Mouse (Mus musculus): ENCODE measurements at regions not wholly inside any gene's neighbourhood (a gene's known extent, or its start where the extent isn't known, plus 50 kb on each side); places are given as distances from the start of the nearest gene placed in this dataset.

GRCm38 (mm10) chr5:116776450-116776849 is 184.8 kb upstream of the Srrm4 start:
- Histone ChIP-seq H3K4me1 (ENCODE audit: control insufficient read depth, insufficient read depth, low read length) (no peaks in the 10 kb centered on the region), H3K36me3 (ENCODE audit: control insufficient read depth, insufficient read depth, low read length) (no peaks in the 10 kb centered on the region), H3K4me3 (ENCODE audit: low read depth, low read length) (no peak overlapping the region), H3K4me2 (no peak overlapping the region), H3K9me3 (replicated peaks; ENCODE audit: control insufficient read depth, low read length) (no peaks in the 10 kb centered on the region), H3K9ac (ENCODE audit: low read depth, low read length) (no peak overlapping the region), H3K27ac (ENCODE audit: low read depth, low read length) (no peak overlapping the region), H3K27me3 (ENCODE audit: control insufficient read depth, insufficient read depth, low read length) (no peaks in the 10 kb centered on the region)
- 38% methylated on average over 2 of the region's 2 CpGs for WGBS (ENCODE audit: insufficient replicate concordance)
- no peak for ATAC-seq (replicated peaks; ENCODE audit: insufficient number of reproducible peaks, low FRiP score, low TSS enrichment)

GRCm38 (mm10) chr5:116766261-116766660 is 174.6 kb upstream of the Srrm4 start:
- H3K9ac ChIP-seq (ENCODE audit: low read depth, low read length): no peak overlapping the region
- no peaks in the 10 kb centered on the region for H3K27me3 ChIP-seq (ENCODE audit: control insufficient read depth, insufficient read depth, low read length)
- no peaks in the 10 kb centered on the region for H3K36me3 ChIP-seq (ENCODE audit: control insufficient read depth, insufficient read depth, low read length)
- H3K27ac ChIP-seq (ENCODE audit: low read depth, low read length): no peak overlapping the region
- no peaks in the 10 kb centered on the region for H3K4me1 ChIP-seq (ENCODE audit: control insufficient read depth, insufficient read depth, low read length)
- H3K9me3 ChIP-seq (replicated peaks; ENCODE audit: control insufficient read depth, low read length): peaks cover under 1% of the 10 kb centered on the region; the same call in 1 of the 2 replicates
- ATAC-seq (replicated peaks; ENCODE audit: insufficient number of reproducible peaks, low FRiP score, low TSS enrichment): no peak
- no peak overlapping the region for H3K4me3 ChIP-seq (ENCODE audit: low read depth, low read length)
- H3K4me2 ChIP-seq: no peak overlapping the region
- 81% methylated on average over 2 of the region's 2 CpGs for WGBS (ENCODE audit: insufficient replicate concordance)

- no peak for ATAC-seq (replicated peaks; ENCODE audit: insufficient number of reproducible peaks, low FRiP score, low TSS enrichment)
- Histone ChIP-seq H3K36me3 (ENCODE audit: control insufficient read depth, insufficient read depth, low read length) (no peaks in the 10 kb centered on the region), H3K27me3 (ENCODE audit: control insufficient read depth, insufficient read depth, low read length) (no peaks in the 10 kb centered on the region), H3K4me1 (ENCODE audit: control insufficient read depth, insufficient read depth, low read length) (no peaks in the 10 kb centered on the region), H3K4me3 (ENCODE audit: low read depth, low read length) (no peak overlapping the region), H3K9me3 (replicated peaks; ENCODE audit: control insufficient read depth, low read length) (peaks cover 2% of the 10 kb centered on the region), H3K4me2 (no peak overlapping the region), H3K27ac (ENCODE audit: low read depth, low read length) (no peak overlapping the region), H3K9ac (ENCODE audit: low read depth, low read length) (no peak overlapping the region)
- 86% methylated on average over 6 of the region's 6 CpGs for WGBS (ENCODE audit: insufficient replicate concordance)
Observed at GRCm38 (mm10) chr5:116761323-116761722, 169.7 kb upstream of the Srrm4 start.

- no peak overlapping the region for H3K9ac ChIP-seq (ENCODE audit: low read depth, low read length)
- 69% methylated on average over 14 of the region's 14 CpGs for WGBS (ENCODE audit: insufficient replicate concordance)
- H3K4me3 ChIP-seq (ENCODE audit: low read depth, low read length): no peak overlapping the region
- no peak overlapping the region for H3K27ac ChIP-seq (ENCODE audit: low read depth, low read length)
- ATAC-seq (replicated peaks; ENCODE audit: insufficient number of reproducible peaks, low FRiP score, low TSS enrichment): no peak
- no peaks in the 10 kb centered on the region for H3K27me3 ChIP-seq (ENCODE audit: control insufficient read depth, insufficient read depth, low read length)
- no peaks in the 10 kb centered on the region for H3K36me3 ChIP-seq (ENCODE audit: control insufficient read depth, insufficient read depth, low read length)
- peaks cover 2% of the 10 kb centered on the region; the same call in 1 of the 2 replicates for H3K9me3 ChIP-seq (replicated peaks; ENCODE audit: control insufficient read depth, low read length)
- H3K4me2 ChIP-seq: no peak overlapping the region
- no peaks in the 10 kb centered on the region for H3K4me1 ChIP-seq (ENCODE audit: control insufficient read depth, insufficient read depth, low read length)
Observed at GRCm38 (mm10) chr5:116758687-116759086, 167.1 kb upstream of the Srrm4 start.

GRCm38 (mm10) chr5:116752941-116753340 is 161.3 kb upstream of the Srrm4 start:
- no peaks in the 10 kb centered on the region for H3K27me3 ChIP-seq (ENCODE audit: control insufficient read depth, insufficient read depth, low read length)
- no peaks in the 10 kb centered on the region for H3K9me3 ChIP-seq (replicated peaks; ENCODE audit: control insufficient read depth, low read length)
- ATAC-seq (replicated peaks; ENCODE audit: insufficient number of reproducible peaks, low FRiP score, low TSS enrichment): no peak
- 70% methylated on average over 2 of the region's 2 CpGs for WGBS (ENCODE audit: insufficient replicate concordance)
- H3K36me3 ChIP-seq (ENCODE audit: control insufficient read depth, insufficient read depth, low read length): no peaks in the 10 kb centered on the region
- no peak overlapping the region for H3K27ac ChIP-seq (ENCODE audit: low read depth, low read length)
- H3K9ac ChIP-seq (ENCODE audit: low read depth, low read length): no peak overlapping the region
- H3K4me1 ChIP-seq (ENCODE audit: control insufficient read depth, insufficient read depth, low read length): no peaks in the 10 kb centered on the region
- no peak overlapping the region for H3K4me2 ChIP-seq
- no peak overlapping the region for H3K4me3 ChIP-seq (ENCODE audit: low read depth, low read length)

- H3K4me2 ChIP-seq: no peak overlapping the region
- no peak for ATAC-seq (replicated peaks; ENCODE audit: insufficient number of reproducible peaks, low FRiP score, low TSS enrichment)
- H3K4me1 ChIP-seq (ENCODE audit: control insufficient read depth, insufficient read depth, low read length): no peaks in the 10 kb centered on the region
- H3K36me3 ChIP-seq (ENCODE audit: control insufficient read depth, insufficient read depth, low read length): no peaks in the 10 kb centered on the region
- H3K9me3 ChIP-seq (replicated peaks; ENCODE audit: control insufficient read depth, low read length): no peaks in the 10 kb centered on the region
- WGBS (ENCODE audit: insufficient replicate concordance): 70% methylated on average over 1 of the region's 1 CpGs
- H3K9ac ChIP-seq (ENCODE audit: low read depth, low read length): no peak overlapping the region
- no peak overlapping the region for H3K4me3 ChIP-seq (ENCODE audit: low read depth, low read length)
- no peak overlapping the region for H3K27ac ChIP-seq (ENCODE audit: low read depth, low read length)
- no peaks in the 10 kb centered on the region for H3K27me3 ChIP-seq (ENCODE audit: control insufficient read depth, insufficient read depth, low read length)
Observed at GRCm38 (mm10) chr5:116752096-116752495, 160.5 kb upstream of the Srrm4 start.

GRCm38 (mm10) chr5:116745776-116746175 is 154.2 kb upstream of the Srrm4 start:
- no peak for ATAC-seq (replicated peaks; ENCODE audit: insufficient number of reproducible peaks, low FRiP score, low TSS enrichment)
- Histone ChIP-seq H3K9me3 (replicated peaks; ENCODE audit: control insufficient read depth, low read length) (no peaks in the 10 kb centered on the region), H3K36me3 (ENCODE audit: control insufficient read depth, insufficient read depth, low read length) (no peaks in the 10 kb centered on the region), H3K4me2 (no peak overlapping the region), H3K27ac (ENCODE audit: low read depth, low read length) (no peak overlapping the region), H3K27me3 (ENCODE audit: control insufficient read depth, insufficient read depth, low read length) (no peaks in the 10 kb centered on the region), H3K4me3 (ENCODE audit: low read depth, low read length) (no peak overlapping the region), H3K4me1 (ENCODE audit: control insufficient read depth, insufficient read depth, low read length) (no peaks in the 10 kb centered on the region), H3K9ac (ENCODE audit: low read depth, low read length) (no peak overlapping the region)
- WGBS (ENCODE audit: insufficient replicate concordance): 77% methylated on average over 4 of the region's 4 CpGs

GRCm38 (mm10) chr5:116744389-116744788 is 152.8 kb upstream of the Srrm4 start:
- no peaks in the 10 kb centered on the region for H3K4me1 ChIP-seq (ENCODE audit: control insufficient read depth, insufficient read depth, low read length)
- no peak overlapping the region for H3K4me2 ChIP-seq
- no peak overlapping the region for H3K4me3 ChIP-seq (ENCODE audit: low read depth, low read length)
- H3K36me3 ChIP-seq (ENCODE audit: control insufficient read depth, insufficient read depth, low read length): no peaks in the 10 kb centered on the region
- H3K27me3 ChIP-seq (ENCODE audit: control insufficient read depth, insufficient read depth, low read length): no peaks in the 10 kb centered on the region
- H3K27ac ChIP-seq (ENCODE audit: low read depth, low read length): no peak overlapping the region
- WGBS (ENCODE audit: insufficient replicate concordance): 44% methylated on average over 10 of the region's 10 CpGs
- H3K9ac ChIP-seq (ENCODE audit: low read depth, low read length): no peak overlapping the region
- no peak for ATAC-seq (replicated peaks; ENCODE audit: insufficient number of reproducible peaks, low FRiP score, low TSS enrichment)
- no peaks in the 10 kb centered on the region for H3K9me3 ChIP-seq (replicated peaks; ENCODE audit: control insufficient read depth, low read length)

GRCm38 (mm10) chr5:116735622-116736021 is 144.0 kb upstream of the Srrm4 start:
- Histone ChIP-seq H3K4me3 (ENCODE audit: low read depth, low read length) (no peak overlapping the region), H3K4me2 (no peak overlapping the region), H3K27ac (ENCODE audit: low read depth, low read length) (no peak overlapping the region), H3K9ac (ENCODE audit: low read depth, low read length) (no peak overlapping the region), H3K36me3 (ENCODE audit: control insufficient read depth, insufficient read depth, low read length) (no peaks in the 10 kb centered on the region), H3K27me3 (ENCODE audit: control insufficient read depth, insufficient read depth, low read length) (no peaks in the 10 kb centered on the region), H3K4me1 (ENCODE audit: control insufficient read depth, insufficient read depth, low read length) (no peaks in the 10 kb centered on the region), H3K9me3 (replicated peaks; ENCODE audit: control insufficient read depth, low read length) (no peaks in the 10 kb centered on the region)
- no peak for ATAC-seq (replicated peaks; ENCODE audit: insufficient number of reproducible peaks, low FRiP score, low TSS enrichment)
- 68% methylated on average over 4 of the region's 4 CpGs for WGBS (ENCODE audit: insufficient replicate concordance)
